Mouse (Mus musculus) heart, postnatal 0 days (tissue): ENCODE data around the gene Cetn4. TPM values are rescaled to one million over a fixed set of nuclear protein-coding genes. Genes with fewer than 3 reads are reported as not detected.

Experiments used
- ATAC-seq: fragments of 200-750 bp; cut with Nextera tagmentation; 2 replicates; pipeline ENCODE4 v1.8.0; 2017; ENCODE audit warnings: low read depth, moderate number of reproducible peaks, moderate library complexity; ENCODE audit not compliant: insufficient read depth
- DNase-seq: peaks from one replicate; pipeline ENCODE4 v3.0.0-alpha.2; 2016; ENCODE audit warnings: low spot score
- H3K27ac ChIP-seq: fragments of 300-500 bp; sonication (generic); 2 replicates; pipeline ENCODE4 v1.5.1; 2014; ENCODE audit warnings: low read depth, mild to moderate bottlenecking
- H3K27me3 ChIP-seq: fragments of 300-500 bp; sonication (generic); 2 replicates; pipeline ENCODE4 v1.6.1; 2014; ENCODE audit warnings: low read length, mixed read lengths; ENCODE audit not compliant: control insufficient read depth, insufficient read depth
- H3K36me3 ChIP-seq: fragments of 300-500 bp; sonication (generic); replicated peaks from 2 replicates; pipeline ENCODE4 v1.6.1; 2014; ENCODE audit warnings: low read length, mixed read lengths; ENCODE audit not compliant: control insufficient read depth, insufficient read depth
- H3K4me1 ChIP-seq: fragments of 300-500 bp; sonication (generic); 2 replicates; pipeline ENCODE4 v1.6.1; 2014; ENCODE audit warnings: antibody characterized with exemption; ENCODE audit not compliant: control insufficient read depth, insufficient read depth
- H3K4me2 ChIP-seq: fragments of 300-500 bp; sonication (generic); 2 replicates; pipeline ENCODE4 v1.6.1; 2014; ENCODE audit warnings: low read depth, mild to moderate bottlenecking, low read length, moderate library complexity
- H3K4me3 ChIP-seq: fragments of 300-500 bp; sonication (generic); 2 replicates; pipeline ENCODE4 v1.5.1; 2014; ENCODE audit warnings: low read depth, low read length
- H3K9ac ChIP-seq: fragments of 300-500 bp; sonication (generic); replicated peaks from 2 replicates; pipeline ENCODE4 v1.6.1; 2014; ENCODE audit warnings: low read depth, low read length, mixed read lengths
- H3K9me3 ChIP-seq: fragments of 300-500 bp; sonication (generic); replicated peaks from 2 replicates; pipeline ENCODE4 v1.6.1; 2016; ENCODE audit warnings: low read length; ENCODE audit not compliant: control insufficient read depth
- CTCF ChIP-seq: IDR thresholded peaks from 2 replicates; pipeline ENCODE4 v1.5.1; 2016; ENCODE audit warnings: antibody characterized with exemption, control low read depth, low read depth
- EP300 ChIP-seq: IDR thresholded peaks from 2 replicates; pipeline ENCODE4 v1.6.1; 2016; ENCODE audit warnings: antibody characterized with exemption, low read depth
- WGBS: fragments of 180-500 bp; shearing (Covaris S2); extraction: QIAGEN DNeasy Blood & Tissue Kit; methylation state at CpG from one replicate; pipeline ENCODE4 v1.1.7; 2014; 5-methylcytosine and 5-hydroxymethylcytosine counted together
- polyA plus RNA-seq: library from polyadenylated mRNA; unstranded; fragments of >200 nt; fragmentation: Nextera tagmentation; extraction: Ambion mirVana; gene quantifications from 2 replicates; pipeline ENCODE4 v1.2.1, GENCODE M21; 2015
- total RNA-seq: library from RNA; depleted of rRNA; stranded (reverse); fragments of >200 nt; gene quantifications from 2 replicates; pipeline ENCODE4 v1.2.3, GENCODE M21; 2014; ENCODE audit warnings: low replicate concordance; rRNA removed

Gene Cetn4
- total RNA-seq, result 0.04 TPM in 1 of 2 replicates, not detected in the other
- polyA plus RNA-seq, result 1.2 and 1.5 TPM in 2 replicates

DNA sequence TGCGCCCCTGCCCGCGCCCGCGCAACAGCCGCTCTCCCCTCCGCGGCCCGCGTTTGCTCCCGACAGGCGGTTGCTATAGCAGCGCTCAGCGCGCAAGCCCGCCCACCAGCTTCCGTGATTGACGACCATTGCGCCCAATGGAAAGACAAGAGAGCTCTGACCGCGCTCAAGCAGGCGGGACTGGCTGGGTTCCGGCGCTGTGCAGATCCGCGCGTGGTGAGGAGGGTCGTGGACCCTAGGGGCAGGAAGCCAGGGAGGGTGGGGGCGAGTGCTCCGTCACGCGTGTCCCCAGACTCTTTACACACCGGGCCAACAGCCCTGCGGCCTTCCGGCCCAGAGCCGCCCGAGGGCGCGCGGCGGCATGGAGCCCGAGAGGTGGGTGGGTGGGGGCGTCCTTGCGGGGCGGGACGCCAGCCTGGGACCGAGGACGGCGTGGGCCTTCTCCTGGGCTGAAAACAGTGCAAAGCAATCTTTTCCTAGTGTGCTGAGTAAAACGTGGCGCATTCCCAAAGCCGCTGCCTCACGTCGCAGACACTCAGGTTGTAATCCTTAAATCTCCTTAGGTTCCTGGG is at the start of gene Cetn4, which contains the start of gene Bbs12:
Cetn4 (minus strand) TSS at position 339 of the 572 bp plus-strand sequence.
Bbs12 (plus strand) TSS at position 185 of the 572 bp plus-strand sequence.
- Histone ChIP-seq H3K27ac (peak within 1 kb of the TSS; percentile 68), H3K27me3 (no peaks in the 10 kb centered on the region), H3K4me2 (peak within 1 kb of the TSS; percentile 94), H3K9me3 (no peaks in the 10 kb centered on the region), H3K4me3 (peak within 1 kb of the TSS; percentile 88), H3K4me1 (0 out of 2 replicates have a peak, but pooled peaks cover 6% of the 10 kb centered on the region), H3K9ac (peak within 1 kb of the TSS; percentile 86), H3K36me3 (no peaks in the 10 kb centered on the region)
- under 1% methylated on average over 53 of the region's 54 CpGs for WGBS
- TF ChIP-seq CTCF, result no peak
- TF ChIP-seq EP300, result no peak
- ATAC-seq, result peak; percentile 99
- peak; percentile 87 for DNase-seq

DNA sequence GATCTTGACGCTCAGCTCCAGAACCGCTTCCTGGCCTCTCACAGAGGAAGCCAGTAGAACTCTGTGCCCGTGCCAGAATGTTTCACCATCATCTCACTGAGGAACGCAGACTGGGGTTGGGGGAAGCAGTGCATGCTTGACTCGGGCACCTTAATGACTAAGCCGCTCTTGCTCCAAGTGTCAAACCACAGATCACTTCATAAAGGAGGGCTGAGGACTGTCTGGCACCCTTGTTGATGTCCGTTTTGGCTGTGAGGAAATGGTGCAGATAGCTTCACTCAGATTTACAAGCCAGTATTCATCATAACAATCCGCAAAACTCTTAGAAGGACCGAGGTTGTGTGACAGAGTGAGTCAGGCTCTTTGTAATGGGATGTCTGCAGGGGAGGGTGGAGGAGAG is 48.2 kb upstream of the Cetn4 start:
- DNase-seq (no peak), ATAC-seq (no peak)
- no peak for TF ChIP-seq EP300
- TF ChIP-seq CTCF, result no peak
- H3K36me3 ChIP-seq, result no peaks in the 10 kb centered on the region
- no peaks in the 10 kb centered on the region for H3K27me3 ChIP-seq
- H3K4me3 ChIP-seq, result no peak overlapping the region
- H3K4me2 ChIP-seq, result no peak overlapping the region
- no peaks in the 10 kb centered on the region for H3K9me3 ChIP-seq
- WGBS, result 59% methylated on average over 9 of the region's 9 CpGs
- H3K4me1 ChIP-seq, result no peaks in the 10 kb centered on the region
- no peak overlapping the region for H3K9ac ChIP-seq
- no peak overlapping the region for H3K27ac ChIP-seq

DNA sequence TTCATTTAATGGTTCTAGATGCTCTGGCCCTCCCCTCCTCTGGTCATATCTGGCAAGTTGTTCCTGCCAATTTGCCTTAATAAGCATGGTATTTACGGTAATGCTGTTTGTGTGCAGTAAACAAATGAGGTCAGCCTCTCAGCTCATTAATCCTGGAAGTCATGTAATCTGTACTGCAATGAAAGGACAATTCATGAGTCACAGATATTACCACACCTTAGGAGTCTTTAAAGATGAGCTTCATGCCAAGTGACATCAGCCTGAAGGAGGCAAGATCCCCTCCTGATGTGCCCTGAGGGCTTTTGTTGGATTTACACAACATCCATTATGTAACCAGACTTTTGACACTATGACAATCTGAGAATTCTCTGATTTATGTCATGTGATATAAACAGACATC is 42.2 kb upstream of the Cetn4 start:
- Histone ChIP-seq H3K9ac (no peak overlapping the region), H3K4me2 (no peak overlapping the region), H3K4me1 (no peaks in the 10 kb centered on the region), H3K27ac (no peak overlapping the region), H3K4me3 (no peak overlapping the region), H3K36me3 (no peaks in the 10 kb centered on the region), H3K9me3 (no peaks in the 10 kb centered on the region), H3K27me3 (peaks cover 8% of the 10 kb centered on the region)
- DNase-seq (no peak), ATAC-seq (no peak)
- WGBS, result 78% methylated on average over 1 of the region's 1 CpGs
- TF ChIP-seq EP300 (no peak), CTCF (no peak)

DNA sequence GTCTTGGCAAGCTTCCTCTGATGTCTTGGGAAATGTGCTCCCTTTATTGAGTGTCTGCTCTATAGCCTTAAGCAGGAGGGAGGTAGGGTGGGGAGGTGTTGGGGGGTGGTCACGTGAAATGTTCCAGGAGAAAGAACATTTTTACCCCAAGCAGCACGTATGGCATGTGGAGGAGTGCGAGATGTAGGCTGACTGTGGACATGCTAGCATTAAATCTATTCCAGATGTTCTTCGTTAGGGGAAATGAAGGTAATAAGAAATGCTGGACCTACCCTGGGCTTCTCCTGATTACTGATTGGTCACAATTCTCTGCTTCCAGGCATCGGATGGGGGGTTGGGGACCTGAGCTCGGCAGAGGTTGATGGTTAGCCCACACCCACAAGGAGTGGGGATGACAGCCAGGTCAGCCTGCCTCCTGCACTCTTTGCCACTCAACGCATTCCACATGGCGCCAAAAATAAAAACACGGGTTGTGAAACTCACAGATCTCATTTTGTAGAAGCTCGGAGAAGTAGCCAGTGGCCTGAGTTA is 41.5 kb upstream of the Cetn4 start:
- DNase-seq (no peak), ATAC-seq (no peak)
- H3K4me1 ChIP-seq, result no peaks in the 10 kb centered on the region
- no peaks in the 10 kb centered on the region for H3K9me3 ChIP-seq
- H3K4me2 ChIP-seq, result no peak overlapping the region
- H3K4me3 ChIP-seq, result no peak overlapping the region
- H3K27ac ChIP-seq, result no peak overlapping the region
- 57% methylated on average over 10 of the region's 10 CpGs for WGBS
- no peaks in the 10 kb centered on the region for H3K36me3 ChIP-seq
- TF ChIP-seq EP300 (no peak), CTCF (no peak)
- H3K27me3 ChIP-seq, result peaks cover 15% of the 10 kb centered on the region
- no peak overlapping the region for H3K9ac ChIP-seq

DNA sequence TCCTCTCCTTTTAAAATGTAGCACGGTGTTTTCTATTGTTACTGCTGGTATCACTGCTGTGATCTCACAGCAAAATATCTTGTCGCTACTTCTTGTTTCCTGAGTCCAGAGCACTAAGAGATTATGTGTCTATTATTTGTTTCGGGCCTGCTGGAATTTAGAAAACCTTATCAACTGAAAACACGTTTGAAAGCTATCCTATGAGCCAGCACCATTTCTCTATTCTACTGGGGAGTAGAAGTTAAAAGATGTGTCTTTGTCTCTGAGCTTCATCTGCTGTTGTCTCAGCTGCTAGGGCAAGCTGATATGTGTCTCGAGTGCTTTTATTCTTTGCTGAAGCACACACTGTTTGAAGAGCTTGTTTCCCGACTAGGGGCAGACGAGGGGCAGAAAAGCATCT is 37.9 kb upstream of the Cetn4 start:
- Histone ChIP-seq H3K4me1 (0 out of 2 replicates have a peak, but pooled peaks cover 6% of the 10 kb centered on the region), H3K9me3 (no peaks in the 10 kb centered on the region), H3K9ac (no peak overlapping the region), H3K4me3 (no peak overlapping the region), H3K27me3 (peaks cover 29% of the 10 kb centered on the region), H3K36me3 (no peaks in the 10 kb centered on the region), H3K4me2 (no peak overlapping the region), H3K27ac (no peak overlapping the region)
- no peak for ATAC-seq
- TF ChIP-seq CTCF (no peak), EP300 (no peak)
- DNase-seq, result no peak
- WGBS, result 43% methylated on average over 7 of the region's 7 CpGs

GRCm38 (mm10) chr3:37349166-37349548 is 36.6 kb upstream of the Cetn4 start:
- H3K4me3 ChIP-seq, result peak overlapping the region; percentile 73
- peak overlapping the region; percentile 72; the same call in 1 of the 2 replicates for H3K9ac ChIP-seq
- H3K36me3 ChIP-seq, result no peaks in the 10 kb centered on the region
- no peak overlapping the region for H3K27ac ChIP-seq
- TF ChIP-seq CTCF (no peak), EP300 (no peak)
- H3K4me2 ChIP-seq, result peak overlapping the region; percentile 99
- peaks cover 29% of the 10 kb centered on the region for H3K27me3 ChIP-seq
- 0 out of 2 replicates have a peak, but pooled peaks cover 6% of the 10 kb centered on the region for H3K4me1 ChIP-seq
- no peak for ATAC-seq
- DNase-seq, result no peak
- 16% methylated on average over 8 of the region's 8 CpGs for WGBS
- no peaks in the 10 kb centered on the region for H3K9me3 ChIP-seq
